Mouse (Mus musculus) layer of hippocampus, postnatal 14 days (tissue): ENCODE results near the gene Nat8f4. TPM values are rescaled to one million over a fixed set of nuclear protein-coding genes. Genes with fewer than 3 reads are reported as not detected.
A peak's percentile ranks its signal among the peaks of the same experiment; 100 is the strongest.
"Not testable (repeated sequence)": the region's sequence is repeated elsewhere in the genome, so short reads cannot be mapped to it uniquely, and the experiment has no call there.

Source experiments
- DNase-seq, 2 experiments: peaks; one replicate each; pipeline ENCODE4 v3.0.0; 2021 to 2022; ENCODE audit warnings: low spot score in 2 of 2, mixed read lengths in 1 of 2
- total RNA-seq, 2 experiments: library from RNA; stranded (reverse); gene quantifications; 2 replicates each; pipeline ENCODE4 v1.2.3; 2021

Nat8f4 gene
- total RNA-seq, 2 experiments from 2014 or later: 4.6 to 5.5 TPM

DNA sequence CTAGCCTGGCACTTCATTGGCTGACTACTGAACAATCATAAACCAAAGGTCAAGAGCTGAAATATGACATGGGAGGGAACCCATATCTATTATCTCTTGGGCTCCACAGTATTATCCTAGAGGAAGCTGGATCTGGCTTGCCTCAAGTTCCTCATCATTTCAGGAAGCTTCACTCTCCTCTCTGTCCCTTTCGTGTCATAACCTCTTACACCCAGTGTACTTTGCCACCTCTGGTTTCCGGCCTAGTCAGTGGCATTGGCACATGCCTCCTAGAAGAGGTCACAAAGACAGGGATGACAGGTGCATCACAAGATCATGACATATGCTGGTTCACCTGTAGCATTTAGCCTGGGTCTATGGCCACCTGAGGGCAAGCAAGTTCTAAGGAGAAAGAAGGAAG, 2.4 kb downstream of the Nat8f4 start:
- DNase-seq: no peak

DNA sequence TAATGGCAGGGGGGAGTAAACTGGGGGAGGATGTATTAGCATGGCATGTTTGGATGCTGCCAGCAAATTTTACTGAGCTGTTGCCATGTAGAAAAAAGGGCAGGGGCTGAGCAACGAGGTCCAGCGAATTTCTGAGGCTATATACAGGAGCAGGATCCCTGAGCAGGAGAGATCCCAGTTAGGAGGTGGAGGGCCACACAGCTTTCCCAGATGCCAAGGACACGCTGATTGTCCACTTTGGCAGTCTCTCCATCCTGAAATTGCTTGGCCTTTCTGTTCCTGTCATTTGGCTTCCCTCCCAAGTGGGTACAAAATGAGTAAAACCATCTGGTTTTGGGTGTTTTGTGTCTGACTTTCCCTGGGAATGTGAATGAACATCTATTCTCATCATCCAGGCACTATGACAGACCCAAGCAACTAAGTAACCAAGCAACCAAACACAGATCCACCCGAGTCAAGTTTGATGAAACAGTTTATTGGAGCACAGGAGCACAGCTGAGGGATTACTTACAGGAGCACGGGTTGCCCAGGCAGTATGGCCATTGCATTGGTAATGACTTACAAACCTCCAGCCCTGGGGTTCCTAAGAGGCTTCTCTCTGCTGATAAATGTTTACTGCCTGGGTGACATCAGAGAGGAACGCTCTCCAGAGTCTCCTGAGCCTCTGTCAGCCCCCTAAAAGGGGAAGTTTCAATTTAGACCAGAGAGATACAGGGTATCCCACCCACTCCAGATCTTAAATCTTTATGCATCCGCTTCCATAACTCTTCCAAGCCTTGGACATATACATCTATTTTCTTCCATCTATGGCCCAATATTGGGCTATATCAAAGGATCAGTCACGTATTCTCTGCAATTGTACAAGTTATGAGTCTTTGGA, 5.8 kb downstream of the Nat8f4 start:
- DNase-seq: peak in 1 of 2 experiments; percentile 34

DNA sequence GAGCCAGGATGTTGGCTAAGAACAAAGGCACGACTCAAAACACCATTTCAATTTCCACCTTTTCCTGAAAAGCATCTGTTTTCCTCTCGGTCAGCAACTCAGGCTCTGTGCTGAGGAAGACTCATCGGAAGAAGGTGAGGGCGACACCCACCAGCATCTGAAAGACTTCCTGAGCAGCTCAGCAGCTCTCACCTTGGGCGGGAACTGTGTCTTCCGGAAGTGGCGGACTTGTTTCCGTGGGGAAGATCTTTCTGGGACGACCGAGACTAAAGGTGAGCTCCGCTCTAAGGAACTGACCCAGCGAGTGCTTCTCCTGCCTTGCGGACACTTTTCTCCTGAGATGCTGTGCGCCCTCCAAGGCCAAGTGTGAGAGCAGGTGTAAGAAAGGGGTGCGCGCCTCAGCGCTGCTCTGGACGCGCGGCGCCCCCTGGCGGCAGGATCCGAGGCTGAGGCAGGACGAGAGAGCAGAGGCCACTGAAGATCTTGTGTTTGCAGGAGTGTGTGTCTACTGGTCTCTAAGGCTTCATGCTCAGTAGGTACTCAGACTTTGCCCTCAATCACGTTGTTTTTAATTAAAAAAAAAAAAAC, 9.5 kb downstream of the Nat8f4 start:
- DNase-seq: not testable (repeated sequence)

DNA sequence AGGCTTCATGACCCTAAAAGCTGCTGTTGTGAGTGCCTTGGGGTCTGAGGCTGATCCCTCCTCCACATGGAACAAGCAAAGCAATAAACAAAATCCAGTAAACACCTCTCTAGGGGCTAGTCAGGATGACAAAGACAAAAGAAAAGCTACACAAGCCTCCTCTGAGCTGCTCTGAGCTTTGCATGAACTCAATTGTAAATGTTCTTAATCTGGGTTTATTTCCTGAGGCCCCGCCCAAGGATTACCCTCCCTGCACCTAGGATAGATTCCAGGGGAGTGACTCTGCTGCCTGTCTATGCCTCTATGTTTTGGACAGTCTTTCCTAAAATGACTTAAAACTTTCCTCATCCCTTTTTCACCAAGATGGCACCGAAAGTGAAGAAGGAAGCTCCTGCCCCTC, 15.7 kb downstream of the Nat8f4 start:
- no peak for DNase-seq

DNA sequence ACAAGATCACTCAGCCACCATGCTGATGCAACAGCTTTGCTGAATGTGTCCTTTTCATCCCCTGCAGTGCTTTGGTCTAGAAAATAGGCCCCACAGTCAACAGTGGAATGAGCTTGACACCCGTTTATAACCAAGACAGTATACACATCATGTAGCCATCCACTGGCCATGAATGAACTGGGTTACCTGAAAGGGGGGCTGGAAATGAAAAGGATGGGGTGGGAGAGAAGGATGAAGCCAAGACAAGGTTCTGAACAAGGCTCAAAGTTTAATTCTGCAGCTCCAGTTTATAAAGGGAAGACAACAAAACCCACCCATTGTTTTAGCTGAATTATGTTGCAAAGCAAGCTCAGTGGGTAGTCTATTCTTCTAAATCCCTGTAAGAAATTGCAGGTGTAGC, 20.4 kb downstream of the Nat8f4 start:
- DNase-seq: no peak

DNA sequence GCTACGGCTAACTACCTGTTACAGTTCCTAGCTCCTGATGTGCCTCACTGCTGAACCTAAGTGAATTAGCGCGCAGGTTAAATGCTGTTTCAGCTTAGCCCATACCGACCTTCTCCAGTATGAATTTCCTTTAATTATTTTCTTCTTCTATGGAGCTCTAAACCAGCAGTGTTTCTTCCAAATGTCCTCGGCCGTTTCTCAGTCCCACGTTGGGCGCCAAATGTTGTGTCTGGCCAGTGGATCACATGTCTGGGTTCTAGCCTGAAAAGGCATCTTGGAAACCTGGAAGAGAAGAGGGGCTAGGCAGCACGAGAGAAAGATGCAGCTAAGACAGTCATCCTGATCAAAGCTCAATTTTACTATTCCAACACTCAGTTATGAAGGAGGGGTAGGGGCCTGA, 21.4 kb downstream of the Nat8f4 start:
- not testable (repeated sequence) for DNase-seq

DNA sequence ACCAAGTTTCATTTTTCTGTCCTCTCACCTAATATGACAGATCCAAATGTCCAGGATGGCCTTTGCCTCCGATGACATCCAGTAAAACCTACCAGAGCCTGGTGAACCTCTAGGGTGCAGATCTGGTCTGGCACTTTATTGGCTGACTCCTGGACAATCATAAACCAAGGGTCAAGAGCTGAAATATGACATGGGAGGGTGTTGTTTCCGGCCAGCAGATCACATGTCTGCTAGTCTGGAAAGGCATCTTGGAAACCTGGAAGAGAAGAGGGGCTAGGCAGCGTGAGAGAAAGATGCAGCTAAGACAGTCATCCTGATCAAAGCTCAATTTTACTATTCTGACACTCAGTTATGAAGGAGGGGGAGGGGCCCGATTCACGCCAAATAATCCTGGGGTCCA, 35.7 kb downstream of the Nat8f4 start, which contains the start of gene Nat8f2:
Gene Nat8f2 (minus strand): TSS at position 153 of the 400 bp plus-strand sequence.
- not testable (repeated sequence) for DNase-seq

DNA sequence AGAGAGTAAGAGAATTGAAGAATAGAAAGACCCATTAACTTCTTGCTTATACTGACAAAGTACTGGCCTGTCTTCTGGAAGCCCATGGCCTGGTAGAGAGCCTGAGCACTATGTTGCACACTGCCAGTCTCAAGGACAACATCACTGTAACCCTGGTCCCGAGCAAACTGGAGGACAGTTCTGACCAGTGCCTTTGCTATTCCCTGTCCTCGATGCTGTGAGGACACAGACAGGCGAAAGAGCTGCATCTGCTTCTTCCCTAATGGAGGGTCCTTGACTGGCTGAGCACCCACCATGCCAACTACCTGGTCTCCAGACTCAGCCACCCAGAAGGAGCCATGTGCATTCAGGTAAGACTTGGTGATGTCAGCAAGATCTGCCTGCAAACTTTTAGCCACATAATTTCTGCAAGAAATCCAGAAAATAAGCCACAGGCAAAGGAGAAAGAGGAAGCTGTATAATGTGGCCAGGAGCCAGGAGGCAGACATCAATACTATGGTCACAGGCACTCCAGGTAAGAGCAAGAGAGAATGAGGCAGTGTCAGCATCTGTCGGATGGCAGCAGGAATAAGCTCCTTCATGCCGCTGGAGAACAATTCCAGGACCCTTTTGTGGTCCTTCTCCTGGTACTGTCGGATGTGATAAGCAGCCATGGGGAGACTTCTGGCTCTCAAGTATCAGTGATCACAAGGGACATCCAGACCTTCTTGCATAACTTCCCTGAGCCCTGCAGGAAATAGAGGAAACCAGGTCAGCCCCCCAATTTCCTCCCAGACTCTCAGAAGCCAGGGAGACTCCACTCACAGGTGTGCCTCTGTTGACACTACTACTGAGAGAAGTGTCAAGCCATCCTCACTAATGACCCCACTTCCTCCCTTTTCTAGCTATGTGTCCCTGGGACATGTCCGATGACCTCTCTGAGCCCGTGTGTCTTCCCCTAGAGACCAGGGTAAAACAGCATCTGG, 36.7 kb downstream of the Nat8f4 start:
- DNase-seq: no peak

DNA sequence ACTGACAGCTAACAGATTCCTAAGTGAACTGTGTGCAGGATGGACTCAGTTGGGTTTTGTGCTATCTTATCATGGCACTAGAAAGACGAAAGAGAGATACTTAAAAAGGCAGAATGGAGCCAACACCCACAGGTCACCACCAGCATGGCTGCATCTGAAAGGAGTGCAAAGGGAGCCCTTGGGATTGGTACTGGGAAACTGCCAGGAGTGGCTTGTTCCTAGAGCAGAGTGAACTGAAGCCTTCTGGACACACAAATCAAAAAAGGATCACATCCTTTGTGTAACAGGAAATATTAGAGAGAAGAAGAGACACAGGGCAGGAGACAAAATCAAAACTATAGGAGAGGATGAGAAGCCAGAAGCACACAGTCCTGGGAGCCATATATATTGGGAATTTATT, 37.7 kb downstream of the Nat8f4 start:
- not testable (repeated sequence) for DNase-seq

DNA sequence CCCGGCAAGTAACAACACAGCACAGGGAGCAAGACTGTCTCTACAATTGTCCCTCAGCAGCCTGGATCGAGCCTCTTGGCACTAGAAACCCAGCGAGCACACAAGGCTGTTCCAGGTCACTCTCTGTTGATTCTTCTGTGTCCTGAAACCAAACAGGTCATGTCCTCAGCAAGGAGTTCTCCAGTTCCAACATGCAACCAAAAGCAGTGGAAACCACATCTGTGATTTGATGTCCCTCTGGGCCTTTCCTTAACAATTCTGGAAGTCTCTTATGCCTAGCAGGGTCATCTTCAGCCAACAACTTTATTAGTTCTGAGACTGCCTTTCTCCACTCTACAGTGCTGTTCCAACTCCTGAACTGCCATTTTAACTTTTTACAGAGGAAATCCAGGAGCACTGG, 38.5 kb downstream of the Nat8f4 start:
- DNase-seq: not testable (repeated sequence)

DNA sequence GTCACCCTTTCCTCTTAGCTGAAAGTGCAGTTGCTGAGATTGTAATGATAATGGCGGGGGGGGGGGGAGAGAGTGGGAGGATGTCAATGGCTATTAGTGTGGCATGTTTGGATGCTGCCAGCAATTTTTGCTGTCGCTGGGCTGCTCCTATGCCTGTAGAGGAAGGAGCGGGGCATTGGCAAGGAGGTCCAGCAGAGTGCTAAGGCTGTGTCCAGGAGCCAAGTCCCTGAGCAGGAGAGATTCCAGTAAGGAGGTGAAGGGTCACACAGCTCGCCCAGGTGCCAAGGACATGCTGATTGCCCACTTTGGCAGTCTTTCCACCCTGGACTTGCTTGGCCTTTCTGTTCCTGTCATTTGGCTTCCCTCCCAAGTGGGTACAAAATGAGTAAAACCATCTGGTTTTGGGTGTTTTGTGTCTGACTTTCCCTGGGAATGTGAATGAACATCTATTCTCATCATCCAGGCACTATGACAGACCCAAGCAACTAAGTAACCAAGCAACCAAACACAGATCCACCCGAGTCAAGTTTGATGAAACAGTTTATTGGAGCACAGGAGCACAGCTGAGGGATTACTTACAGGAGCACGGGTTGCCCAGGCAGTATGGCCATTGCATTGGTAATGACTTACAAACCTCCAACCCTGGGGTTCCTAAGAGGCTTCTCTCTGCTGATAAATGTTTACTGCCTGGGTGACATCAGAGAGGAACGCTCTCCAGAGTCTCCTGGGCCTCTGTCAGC, 39.6 kb downstream of the Nat8f4 start:
- DNase-seq: peak; percentile 43 to 80

DNA sequence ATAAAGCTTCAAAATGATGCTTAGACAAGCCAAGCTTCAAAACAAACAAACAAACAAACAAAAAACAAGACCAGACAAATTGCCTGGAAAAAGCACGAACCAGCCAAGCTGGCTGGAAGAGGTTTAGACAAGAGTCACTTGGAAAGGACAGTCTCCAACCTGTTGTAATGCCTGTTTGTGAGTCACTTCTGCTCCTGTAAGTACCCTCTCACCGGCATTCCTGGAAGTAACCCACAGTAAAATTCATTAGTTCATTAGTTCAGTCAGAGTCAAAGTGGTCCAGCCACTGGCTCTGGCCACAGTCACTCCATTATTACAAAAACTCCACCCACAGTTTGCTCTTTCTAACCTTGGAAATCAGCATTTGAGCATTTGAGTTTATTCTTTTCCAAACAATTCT, 40.8 kb downstream of the Nat8f4 start:
- DNase-seq: no peak

DNA sequence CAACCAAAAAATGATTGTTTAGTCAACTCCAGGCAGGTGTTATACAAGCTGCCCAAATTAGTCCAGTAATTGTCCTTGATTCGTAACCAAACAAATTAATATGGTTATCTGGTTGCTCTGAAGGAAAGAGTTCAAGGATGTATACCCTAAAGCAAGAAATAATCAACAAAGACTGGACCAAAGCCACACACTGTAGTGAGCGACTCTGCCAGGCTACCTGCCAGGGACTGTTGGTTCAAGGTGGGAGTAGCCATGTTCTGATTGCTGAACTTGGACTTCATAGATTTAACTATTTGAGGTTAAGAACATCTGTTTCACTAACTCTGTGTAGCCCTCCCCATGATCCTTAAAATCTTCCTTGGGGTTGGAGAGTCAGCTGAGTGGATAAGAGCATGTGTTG, 41.5 kb downstream of the Nat8f4 start:
- no peak for DNase-seq

DNA sequence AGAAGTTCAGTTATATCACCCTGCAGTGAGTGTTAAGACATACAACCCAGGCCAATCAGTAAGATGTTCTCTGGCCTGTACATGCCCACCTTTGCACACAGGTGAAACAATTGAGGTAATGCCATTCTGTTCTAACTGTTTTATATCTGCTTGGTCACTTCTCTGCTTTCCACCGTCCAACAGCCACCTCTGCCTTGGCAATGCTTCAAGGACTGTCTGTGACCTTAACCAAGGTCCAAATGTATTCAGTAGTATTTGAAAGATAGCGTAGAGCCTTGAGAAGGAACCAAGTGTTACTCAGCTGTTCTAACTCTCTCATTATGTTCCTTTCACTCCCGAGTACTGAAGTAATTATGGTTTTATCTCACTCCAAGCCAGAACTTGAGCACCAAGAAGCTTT, 42.1 kb downstream of the Nat8f4 start:
- peak in 1 of 2 experiments; percentile 41 for DNase-seq

DNA sequence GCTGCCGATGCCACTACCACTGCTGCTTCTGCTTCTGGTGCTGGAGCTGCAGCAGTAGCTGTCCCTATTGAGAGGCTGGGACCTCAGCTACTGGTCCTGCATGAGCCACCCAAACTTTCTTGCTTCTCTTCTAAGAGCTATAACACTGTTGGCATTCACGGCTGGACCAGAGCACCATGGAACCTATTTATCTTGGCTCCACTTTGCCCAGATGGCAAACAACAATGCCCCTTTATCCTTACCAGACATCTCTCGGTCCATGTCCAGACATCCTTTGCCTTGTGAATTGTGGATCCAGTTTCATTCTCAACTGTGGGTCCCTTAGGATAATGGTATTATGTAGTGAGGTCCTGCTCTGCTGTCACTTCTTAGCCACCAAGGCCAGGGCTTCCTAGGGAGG, 43.4 kb downstream of the Nat8f4 start:
- DNase-seq: no peak

DNA sequence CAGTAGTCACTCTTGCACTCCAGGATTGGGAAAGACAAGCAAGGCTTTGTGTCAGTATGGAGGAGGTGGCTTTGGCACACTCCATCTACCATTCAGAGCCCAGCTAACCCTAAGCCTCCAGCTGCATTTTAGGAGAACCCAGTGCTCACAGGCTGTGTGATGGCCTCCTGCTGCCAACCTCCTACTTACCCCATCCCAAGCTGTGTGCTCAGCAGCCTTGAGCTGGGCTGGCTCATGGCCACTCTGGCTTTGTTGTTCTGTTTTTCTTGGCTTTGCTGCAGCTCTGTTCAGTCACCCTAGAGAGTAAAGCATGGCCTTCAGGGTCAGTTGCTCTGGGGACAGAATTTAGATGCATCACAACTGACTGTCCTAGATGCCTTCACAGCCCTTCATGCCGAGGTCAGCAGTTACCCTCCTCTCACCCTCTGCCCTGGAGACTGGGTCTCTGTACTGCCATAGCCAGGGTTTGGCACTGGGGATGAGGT, 48.4 kb downstream of the Nat8f4 start:
- DNase-seq: peak; percentile 64 to 83

DNA sequence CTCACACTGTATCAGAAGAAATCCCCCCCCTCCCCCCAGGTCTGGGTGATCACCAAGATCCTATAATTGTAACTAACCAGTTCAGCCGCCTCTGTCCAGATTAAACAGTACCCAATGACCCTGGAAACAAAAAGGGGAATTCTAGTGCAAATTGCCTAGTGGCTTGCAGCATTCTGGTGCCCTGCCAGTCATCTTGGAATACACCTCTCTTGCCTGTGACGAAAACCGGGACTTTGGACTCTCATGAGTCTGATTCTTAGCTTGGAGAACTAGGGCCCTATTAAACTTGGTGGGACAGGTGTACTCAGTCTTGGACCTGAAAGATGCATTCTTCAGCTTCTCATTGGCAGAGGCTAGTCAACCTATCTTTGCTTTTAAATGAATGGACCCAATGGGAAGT, 51.2 kb downstream of the Nat8f4 start:
- DNase-seq: peak in 1 of 2 experiments; percentile 16

DNA sequence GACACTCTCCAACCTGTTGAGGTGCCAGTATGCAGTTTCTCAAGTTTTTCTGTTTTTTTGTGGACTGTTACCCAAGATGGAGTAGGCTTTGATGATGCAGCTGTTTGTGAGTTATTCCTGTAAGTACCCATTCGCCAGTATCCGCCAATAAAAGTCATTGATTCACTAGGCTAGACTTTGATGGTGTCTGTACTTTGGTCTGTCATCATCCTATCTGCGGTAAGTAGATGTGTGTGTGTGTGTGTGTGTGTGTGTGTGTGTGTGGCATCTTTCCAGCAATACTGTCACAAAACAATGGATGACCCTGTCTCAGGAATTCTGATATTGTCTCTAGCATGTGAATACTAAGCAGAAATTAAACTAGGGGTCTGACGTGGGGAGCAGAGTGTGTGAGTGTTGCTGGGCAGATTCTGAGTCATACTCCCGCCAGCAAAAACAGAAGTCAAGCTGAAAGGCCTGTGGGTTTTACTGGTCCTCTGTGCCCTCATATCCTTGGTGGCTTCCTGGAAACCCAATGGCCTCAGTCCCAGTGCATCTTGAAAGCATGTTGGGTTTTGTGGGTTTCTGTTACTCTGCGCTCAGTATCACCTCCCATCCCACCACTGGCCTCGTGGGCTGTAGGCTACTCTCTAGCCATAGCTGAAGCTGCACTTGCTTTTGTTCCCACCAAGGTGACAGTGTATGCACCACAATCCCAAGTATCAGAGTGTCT, 53.5 kb downstream of the Nat8f4 start:
- DNase-seq: no peak

DNA sequence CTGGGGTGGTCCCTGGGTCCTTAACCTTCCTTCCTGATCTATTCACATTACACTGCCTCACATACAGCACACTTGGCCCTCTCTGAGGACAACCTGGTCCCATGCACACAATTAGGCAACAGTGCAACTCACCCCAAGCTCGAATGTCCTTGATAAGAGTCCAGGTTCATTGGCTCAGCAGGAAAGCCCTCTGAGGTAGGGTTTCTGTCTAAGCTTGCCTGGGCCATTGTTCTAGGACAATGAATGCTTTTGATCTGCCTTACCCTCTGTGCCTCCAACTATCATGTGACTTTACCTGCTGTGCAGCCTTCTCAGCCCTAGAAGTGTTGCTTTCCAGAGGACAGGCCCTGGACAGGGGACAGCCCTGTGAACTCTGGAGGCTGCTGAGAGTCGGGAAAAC, 55.4 kb downstream of the Nat8f4 start:
- DNase-seq: no peak
